Mouse (Mus musculus) CH12.LX (cell line): ENCODE results near the gene Krr1. TPM values are rescaled to one million over a fixed set of nuclear protein-coding genes. Genes with fewer than 3 reads are reported as not detected.
A peak's percentile ranks its signal among the peaks of the same experiment; 100 is the strongest.

Experiments
- DNase-seq: peaks from one replicate; pipeline ENCODE4 v3.0.0-alpha.2; 2013; ENCODE audit errors: extremely low read depth
- H3K27ac ChIP-seq: 2 replicates; pipeline ENCODE4 v1.5.1; 2012; ENCODE audit warnings: low read depth, mild to moderate bottlenecking, control low read depth, moderate library complexity; ENCODE audit not compliant: insufficient read depth
- H3K27me3 ChIP-seq: replicated peaks from 2 replicates; pipeline ENCODE3; 2012; ENCODE audit warnings: inconsistent platforms
- H3K36me3 ChIP-seq, 2 experiments: replicated peaks in 1 of 2; 2 replicates each; pipeline versions ENCODE3 to v1.6.1; 2012; ENCODE audit warnings: inconsistent platforms in 1 of 2, low read length in 1 of 2, mild to moderate bottlenecking in 1 of 2, mixed read lengths in 1 of 2, moderate library complexity in 1 of 2; ENCODE audit not compliant: control insufficient read depth in 1 of 2, insufficient read depth in 1 of 2
- H3K4me1 ChIP-seq, 2 experiments: 2 replicates each; pipeline ENCODE4 v1.6.1; 2012; ENCODE audit warnings: inconsistent platforms in 1 of 2, moderate library complexity in 1 of 2; ENCODE audit not compliant: insufficient read depth in 2 of 2, control insufficient read depth in 1 of 2
- H3K4me2 ChIP-seq: 2 replicates; pipeline ENCODE4 v1.6.1; 2012; ENCODE audit warnings: low read depth, mild to moderate bottlenecking, control low read depth; ENCODE audit not compliant: poor library complexity, insufficient read depth, severe bottlenecking
- H3K4me3 ChIP-seq, 3 experiments: fragments of 150-350 bp in 1 of 3; sonication (generic) in 1 of 3; replicated peaks in 1 of 3; 2 replicates each; pipeline versions ENCODE3 to v1.5.1; 2011 to 2012; ENCODE audit warnings: low read depth in 2 of 3, low read length in 2 of 3, mild to moderate bottlenecking in 2 of 3, moderate library complexity in 2 of 3, control low read depth in 1 of 3, improper control_type of control experiment in 1 of 3, inconsistent platforms in 1 of 3, mixed read lengths in 1 of 3; ENCODE audit not compliant: poor library complexity in 1 of 3
- H3K79me2 ChIP-seq: replicated peaks from 2 replicates; pipeline ENCODE4 v1.6.1; 2012; ENCODE audit warnings: mild to moderate bottlenecking, moderate library complexity; ENCODE audit not compliant: control insufficient read depth, poor library complexity, insufficient read depth, severe bottlenecking; ENCODE audit errors: extremely low read depth
- H3K9ac ChIP-seq: 2 replicates; pipeline ENCODE4 v1.6.1; 2012; ENCODE audit warnings: low read depth, mild to moderate bottlenecking, control low read depth, moderate library complexity; ENCODE audit not compliant: insufficient read depth
- H3K9me3 ChIP-seq: replicated peaks from 2 replicates; pipeline ENCODE3; 2012; ENCODE audit warnings: low read length, inconsistent platforms, mixed read lengths
- BHLHE40 ChIP-seq: IDR thresholded peaks from 2 replicates; pipeline ENCODE4 v1.6.1; 2011; ENCODE audit warnings: mild to moderate bottlenecking, low read depth, low read length, improper control_type of control experiment
- CTCF ChIP-seq, 2 experiments: IDR thresholded peaks in 1 of 2; conservative IDR thresholded peaks in 1 of 2; 2 replicates each; pipeline ENCODE4 v1.5.1; 2011 to 2012; ENCODE audit warnings: low read depth in 2 of 2, low read length in 2 of 2, improper control_type of control experiment in 1 of 2, inconsistent platforms in 1 of 2, mild to moderate bottlenecking in 1 of 2, moderate library complexity in 1 of 2
- E2F4 ChIP-seq: IDR thresholded peaks from 2 replicates; pipeline ENCODE4 v1.6.1; 2011; ENCODE audit warnings: low read depth, low read length, improper control_type of control experiment; ENCODE audit not compliant: insufficient replicate concordance
- ELF1 ChIP-seq: IDR thresholded peaks from 2 replicates; pipeline ENCODE4 v1.6.1; 2014; ENCODE audit warnings: low read depth, mild to moderate bottlenecking, inconsistent platforms, low read length, improper control_type of control experiment
- EP300 ChIP-seq: IDR thresholded peaks from 2 replicates; pipeline ENCODE4 v1.6.1; 2011; ENCODE audit warnings: low read length, improper control_type of control experiment
- GABPA ChIP-seq: IDR thresholded peaks from 2 replicates; pipeline ENCODE4 v1.6.1; 2012; ENCODE audit warnings: low read depth, low read length, improper control_type of control experiment, inconsistent platforms; ENCODE audit not compliant: insufficient replicate concordance
- HCFC1 ChIP-seq: IDR thresholded peaks from 2 replicates; pipeline ENCODE4 v1.6.1; 2012; ENCODE audit warnings: low read depth, mild to moderate bottlenecking, inconsistent platforms, low read length, improper control_type of control experiment
- IRF4 ChIP-seq: IDR thresholded peaks from 2 replicates; pipeline ENCODE4 v1.6.1; 2014; ENCODE audit warnings: low read depth, mild to moderate bottlenecking, inconsistent platforms, low read length, improper control_type of control experiment
- JUN ChIP-seq: IDR thresholded peaks from 2 replicates; pipeline ENCODE4 v1.6.1; 2011; ENCODE audit warnings: low read depth, mild to moderate bottlenecking, low read length, improper control_type of control experiment, moderate library complexity; ENCODE audit not compliant: insufficient read depth
- JUND ChIP-seq: conservative IDR thresholded peaks from 2 replicates; pipeline ENCODE4 v1.6.1; 2011; ENCODE audit warnings: low read depth, low read length, improper control_type of control experiment
- MAFK ChIP-seq: IDR thresholded peaks from 2 replicates; pipeline ENCODE4 v1.6.1; 2011; ENCODE audit warnings: low read length, improper control_type of control experiment; ENCODE audit not compliant: insufficient replicate concordance
- MAX ChIP-seq: IDR thresholded peaks from 2 replicates; pipeline ENCODE4 v1.6.1; 2011; ENCODE audit warnings: low read length, improper control_type of control experiment
- MAZ ChIP-seq: IDR thresholded peaks from 2 replicates; pipeline ENCODE4 v1.6.1; 2012; ENCODE audit warnings: low read depth, mild to moderate bottlenecking, inconsistent platforms, low read length, improper control_type of control experiment, moderate library complexity
- MEF2A ChIP-seq: IDR thresholded peaks from 2 replicates; pipeline ENCODE4 v1.6.1; 2014; ENCODE audit warnings: low read depth, mild to moderate bottlenecking, inconsistent platforms, low read length, improper control_type of control experiment, borderline replicate concordance
- MXI1 ChIP-seq: IDR thresholded peaks from 2 replicates; pipeline ENCODE4 v1.6.1; 2011; ENCODE audit warnings: mild to moderate bottlenecking, low read depth, low read length, improper control_type of control experiment
- MYC ChIP-seq: IDR thresholded peaks from 2 replicates; pipeline ENCODE4 v1.6.1; 2011; ENCODE audit warnings: low read depth, mild to moderate bottlenecking, improper control_type of control experiment, low read length
- NELFE ChIP-seq: IDR thresholded peaks from 2 replicates; pipeline ENCODE4 v1.6.1; 2011; ENCODE audit warnings: low read depth, low read length, improper control_type of control experiment
- NRF1 ChIP-seq: IDR thresholded peaks from 2 replicates; pipeline ENCODE4 v1.6.1; 2014; ENCODE audit warnings: low read depth, mild to moderate bottlenecking, inconsistent platforms, low read length, improper control_type of control experiment, moderate library complexity
- POLR2AphosphoS2 ChIP-seq: IDR thresholded peaks from 2 replicates; pipeline ENCODE4 v1.6.1; 2011; ENCODE audit warnings: low read depth, low read length, improper control_type of control experiment
- RAD21 ChIP-seq: IDR thresholded peaks from 2 replicates; pipeline ENCODE4 v1.6.1; 2011; ENCODE audit warnings: low read depth, mild to moderate bottlenecking, low read length, improper control_type of control experiment, moderate library complexity
- RCOR1 ChIP-seq: conservative IDR thresholded peaks from 2 replicates; pipeline ENCODE4 v1.6.1; 2012; ENCODE audit warnings: low read depth, mild to moderate bottlenecking, inconsistent platforms, low read length, improper control_type of control experiment
- SIN3A ChIP-seq: IDR thresholded peaks from 2 replicates; pipeline ENCODE4 v1.6.1; 2012; ENCODE audit warnings: low read length, improper control_type of control experiment, inconsistent platforms
- TBP ChIP-seq: conservative IDR thresholded peaks from 2 replicates; pipeline ENCODE4 v1.6.1; 2011; ENCODE audit warnings: low read depth, low read length, improper control_type of control experiment
- TCF12 ChIP-seq: IDR thresholded peaks from 2 replicates; pipeline ENCODE4 v1.6.1; 2014; ENCODE audit warnings: low read depth, mild to moderate bottlenecking, inconsistent platforms, low read length, improper control_type of control experiment
- USF1 ChIP-seq: IDR thresholded peaks from 2 replicates; pipeline ENCODE4 v1.6.1; 2014; ENCODE audit warnings: low read depth, mild to moderate bottlenecking, inconsistent platforms, low read length, improper control_type of control experiment
- USF2 ChIP-seq: conservative IDR thresholded peaks from 2 replicates; pipeline ENCODE4 v1.6.1; 2011; ENCODE audit warnings: low read depth, low read length, improper control_type of control experiment
- ZKSCAN1 ChIP-seq: IDR thresholded peaks from 2 replicates; pipeline ENCODE4 v1.6.1; 2012; ENCODE audit warnings: low read depth, inconsistent platforms, low read length, improper control_type of control experiment, borderline replicate concordance
- ZMIZ1 ChIP-seq: IDR thresholded peaks from 2 replicates; pipeline ENCODE4 v1.6.1; 2012; ENCODE audit warnings: low read depth, mild to moderate bottlenecking, inconsistent platforms, low read length, improper control_type of control experiment
- ZNF384 ChIP-seq: IDR thresholded peaks from 2 replicates; pipeline ENCODE4 v1.6.1; 2012; ENCODE audit warnings: low read depth, low read length, improper control_type of control experiment, inconsistent platforms
- dilution Hi-C: fragments of 300-500 bp; cut with MboI; formaldehyde crosslinking; loops from 2 replicates; pipeline ENCODE4 v1.14.3; 2020; ENCODE audit warnings: low sequenced_read_pairs; ENCODE audit not compliant: extremely low pct_unique_long_range_greater_than_20kb, extremely low pct_ligation_motif_present
- in situ Hi-C: fragments of 300-500 bp; cut with MboI; formaldehyde crosslinking; loops from 3 replicates; pipeline ENCODE4 v1.14.3; 2019; ENCODE audit warnings: low sequenced_read_pairs, low pct_ligation_motif_present, low pct_unique_long_range_greater_than_20kb, mixed read lengths
- polyA plus RNA-seq: library from polyadenylated mRNA; unstranded; fragments of >175 nt; gene quantifications from 2 replicates; pipeline ENCODE4 v1.2.1, GENCODE M21; 2012; ENCODE audit warnings: low read depth; ENCODE audit not compliant: insufficient read length
- total RNA-seq, 2 experiments: library from RNA; depleted of rRNA; stranded (reverse); fragments of 300-350 nt in 1 of 2; fragments of >200 nt in 1 of 2; gene quantifications; 2 replicates each; pipeline ENCODE4 v1.2.3; 2012 to 2014

Krr1 gene
- total and polyA plus RNA-seq, 3 experiments: 56.9 to 108 (median 58.7) TPM

- TF ChIP-seq IRF4: peak; percentile 79
- no peak for TF ChIP-seq E2F4
- TF ChIP-seq ZKSCAN1: no peak
- TF ChIP-seq SIN3A: peak; percentile 53; the same call in 1 of the 2 replicates
- TF ChIP-seq TBP: peak; percentile 96
- TF ChIP-seq TCF12: peak; percentile 83
- TF ChIP-seq, all 38 proteins: peak for 20
Observed at GRCm38 (mm10) chr10:111996911-111997347, 24.5 kb downstream of the Krr1 start (continued).

GRCm38 (mm10) chr10:111997671-111998070 lies 25.2 kb downstream of the Krr1 start:
- no peak overlapping the region; the same call in 1 of the 2 replicates for H3K9ac ChIP-seq
- no peak overlapping the region for H3K4me3 ChIP-seq
- in situ Hi-C loops: no loop called here
- peaks cover 43% of the 10 kb centered on the region for H3K79me2 ChIP-seq
- H3K36me3 ChIP-seq: peaks cover 11 to 18% of the 10 kb centered on the region in 2 experiments
- H3K4me1 ChIP-seq: peaks cover 5 to 30% of the 10 kb centered on the region in 2 experiments; a peak in 3 of 4 replicates
- TF ChIP-seq MAFK: no peak
- TF ChIP-seq MYC: no peak
- TF ChIP-seq ELF1: no peak
- TF ChIP-seq EP300: no peak
- no peak for TF ChIP-seq NRF1
- no peak for TF ChIP-seq MAX
- TF ChIP-seq RCOR1: no peak
- no peak for TF ChIP-seq BHLHE40
- no peak for TF ChIP-seq POLR2AphosphoS2
- no peak for TF ChIP-seq JUN
- TF ChIP-seq IRF4: no peak
- no peak for TF ChIP-seq USF1
- no peak for TF ChIP-seq NELFE
- H3K4me2 ChIP-seq: peak overlapping the region; percentile 29; the same call in 1 of the 2 replicates
- no peaks in the 10 kb centered on the region for H3K9me3 ChIP-seq
- no peaks in the 10 kb centered on the region for H3K27me3 ChIP-seq
- DNase-seq: no peak
- peak overlapping the region; percentile 35; the same call in 1 of the 2 replicates for H3K27ac ChIP-seq
- dilution Hi-C loops: no loop called here

GRCm38 (mm10) chr10:111999765-112000164 lies 27.3 kb downstream of the Krr1 start:
- H3K4me1 ChIP-seq: peaks cover 4 to 32% of the 10 kb centered on the region in 2 experiments; a peak in 3 of 4 replicates
- H3K9ac ChIP-seq: peak overlapping the region; percentile 98
- DNase-seq: peak; percentile 72
- peak overlapping the region; percentile 97 for H3K27ac ChIP-seq
- H3K9me3 ChIP-seq: no peaks in the 10 kb centered on the region
- peaks cover 22% of the 10 kb centered on the region for H3K79me2 ChIP-seq
- H3K27me3 ChIP-seq: no peaks in the 10 kb centered on the region
- peak overlapping the region; percentile 23 to 32 (median 32) for H3K4me3 ChIP-seq
- in situ Hi-C loops (no loop called here), dilution Hi-C loops (no loop called here)
- H3K4me2 ChIP-seq: peak overlapping the region; percentile 97
- peaks cover 0 to 2% of the 10 kb centered on the region in 2 experiments for H3K36me3 ChIP-seq
- TF ChIP-seq NELFE (0 out of 2 replicates have a peak, but pooled peaks have one; percentile 14), GABPA (no peak), MXI1 (peak; percentile 23; the same call in 1 of the 2 replicates), USF2 (no peak), ZNF384 (peak; percentile 83), CTCF (conservative IDR thresholded peaks at IDR 0.05 in 1 of 2, IDR thresholded peaks at IDR 0.05 in 1 of 2; ENCODE audit: low read depth in 2 of 2, low read length in 2 of 2) (no peak), JUND (no peak), IRF4 (peak; percentile 60; the same call in 1 of the 2 replicates), MAZ (peak; percentile 26; the same call in 1 of the 2 replicates), TCF12 (peak; percentile 46; the same call in 1 of the 2 replicates), ZMIZ1 (0 out of 2 replicates have a peak, but pooled peaks have one; percentile 2), MAFK (no peak), MEF2A (peak; percentile 73), TBP (peak; percentile 65; the same call in 1 of the 2 replicates), HCFC1 (no peak), RAD21 (no peak), E2F4 (no peak)
